Mouse (Mus musculus): Measurements from ENCODE around the gene Cdkn1c.

Cdkn1c gene

GRCm38 (mm10) chr7:143433331-143433730 lies 27.5 kb downstream of the Cdkn1c start:
- DNase-seq = no peak

DNA sequence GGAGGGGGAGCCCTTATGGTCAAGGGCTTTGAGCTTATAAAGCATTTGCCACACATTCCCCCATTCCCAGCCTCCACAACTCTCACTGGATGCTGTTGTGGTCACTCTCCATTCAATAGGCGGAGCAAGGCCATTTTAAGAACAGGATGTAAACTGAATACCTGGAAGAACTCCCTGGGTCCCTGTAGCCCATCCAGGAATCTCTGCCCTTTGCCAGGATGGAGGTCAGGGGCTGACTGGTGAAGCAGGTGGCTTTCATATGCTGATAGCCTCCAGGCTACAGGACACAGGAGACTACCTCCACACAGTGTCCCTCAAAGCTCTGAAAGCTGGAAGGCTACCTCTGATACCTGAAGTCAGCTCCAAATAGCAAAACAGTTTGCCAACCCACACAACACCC lies 28.2 kb downstream of the Cdkn1c start:
- DNase-seq = no peak

DNA sequence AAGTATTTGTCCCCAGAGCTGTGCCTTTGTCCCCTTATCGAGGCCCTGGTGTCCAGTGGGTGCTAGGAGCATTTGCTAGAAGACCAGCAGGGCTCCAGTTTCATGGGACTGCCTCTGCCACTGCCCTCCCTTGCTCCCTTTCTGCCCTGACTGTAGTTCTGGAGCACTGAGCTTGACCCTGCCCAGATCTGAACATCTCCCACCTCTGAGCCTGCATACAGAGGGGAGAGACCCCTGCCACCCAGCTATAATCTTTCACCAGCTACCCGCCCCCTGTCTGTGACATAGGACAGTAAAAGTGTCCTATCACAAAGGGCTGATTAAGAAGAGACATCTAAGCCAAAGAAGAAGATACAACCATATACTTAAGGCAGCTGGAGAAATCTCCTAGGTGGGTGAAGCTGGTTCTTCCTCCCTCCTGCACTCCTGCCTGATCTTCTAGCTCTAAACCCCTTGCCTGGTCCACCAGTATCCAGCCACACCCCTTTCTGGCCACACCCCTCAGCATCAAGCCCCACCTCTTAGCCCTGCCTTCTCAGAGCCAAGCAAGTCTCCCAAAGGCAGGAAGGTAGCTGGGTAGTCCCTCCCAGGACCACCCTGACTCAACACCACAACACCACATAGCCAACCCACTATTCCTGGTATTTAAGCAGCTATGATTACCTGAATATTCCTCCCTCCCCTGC lies 31.9 kb downstream of the Cdkn1c start:
- no peak for DNase-seq

- no peak for DNase-seq
Measured at GRCm38 (mm10) chr7:143428142-143428813, 32.6 kb downstream of the Cdkn1c start.

DNA sequence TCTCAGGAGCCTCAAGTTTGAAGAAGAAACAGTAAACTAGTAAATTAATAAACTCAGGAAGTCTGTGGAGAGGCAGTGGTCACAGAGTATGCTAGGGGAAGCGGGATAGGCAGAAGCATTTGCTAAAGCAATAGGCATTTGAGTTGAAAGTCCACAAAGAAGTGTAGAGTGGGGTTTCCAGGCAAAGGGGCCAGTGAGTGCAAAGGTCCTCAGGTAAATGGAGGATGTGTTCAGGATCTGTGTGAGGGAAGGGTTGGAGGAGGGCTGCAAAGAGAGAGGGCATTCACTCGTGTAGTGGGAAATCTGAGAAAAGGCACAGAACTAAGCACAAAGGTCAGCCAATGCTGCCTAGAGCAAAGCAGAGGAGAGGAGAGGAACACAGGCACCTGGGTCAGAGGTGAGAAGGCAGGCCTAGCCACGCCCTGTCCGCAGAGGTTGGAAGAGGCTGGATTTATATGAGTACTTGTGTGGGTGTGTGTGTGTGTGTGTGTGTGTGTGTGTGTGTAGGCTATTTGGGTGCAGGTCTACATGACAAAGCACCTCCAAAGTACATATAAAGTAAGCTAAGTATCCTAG lies 41.2 kb downstream of the Cdkn1c start:
- DNase-seq = no peak

DNA sequence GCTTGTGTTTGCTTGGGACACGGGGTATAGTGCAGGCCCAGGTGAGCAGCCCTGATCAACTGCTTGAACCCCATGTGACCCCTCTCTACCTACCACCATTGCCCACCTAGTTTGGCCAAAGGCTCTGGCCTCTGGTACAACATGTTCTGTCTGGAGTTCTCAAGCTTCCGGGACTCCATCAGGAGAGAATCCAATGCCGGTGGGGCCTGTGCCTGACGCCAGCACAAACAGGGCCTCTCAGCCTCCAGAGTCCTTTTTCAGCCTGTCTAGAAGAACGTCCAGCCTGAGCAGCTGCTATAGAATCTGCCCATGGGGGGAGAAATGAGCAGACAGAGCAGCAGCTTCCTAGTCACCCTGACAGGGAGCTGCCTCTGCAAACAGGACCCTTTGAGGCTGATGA lies 43.0 kb downstream of the Cdkn1c start:
- no peak for DNase-seq

DNA sequence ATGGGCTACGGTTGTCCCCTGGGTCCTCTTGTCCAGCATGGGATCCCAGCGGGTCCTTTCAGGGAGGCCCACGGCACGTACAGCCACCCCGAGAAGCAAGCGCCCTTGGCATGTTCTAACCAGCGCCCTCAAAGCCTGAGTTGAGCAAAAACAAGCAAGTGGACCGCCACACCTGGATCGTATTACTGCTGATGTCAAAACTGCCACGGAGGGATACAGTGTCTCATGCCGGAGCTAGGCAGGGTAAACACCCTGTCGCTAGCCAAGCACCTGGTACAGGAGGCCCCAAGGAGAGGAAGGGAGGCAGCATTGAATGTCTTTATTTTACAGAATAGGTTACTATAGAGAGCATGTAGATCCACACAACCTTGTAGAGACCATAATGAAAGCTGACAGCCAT lies 44.4 kb downstream of the Cdkn1c start:
- DNase-seq = no peak

DNA sequence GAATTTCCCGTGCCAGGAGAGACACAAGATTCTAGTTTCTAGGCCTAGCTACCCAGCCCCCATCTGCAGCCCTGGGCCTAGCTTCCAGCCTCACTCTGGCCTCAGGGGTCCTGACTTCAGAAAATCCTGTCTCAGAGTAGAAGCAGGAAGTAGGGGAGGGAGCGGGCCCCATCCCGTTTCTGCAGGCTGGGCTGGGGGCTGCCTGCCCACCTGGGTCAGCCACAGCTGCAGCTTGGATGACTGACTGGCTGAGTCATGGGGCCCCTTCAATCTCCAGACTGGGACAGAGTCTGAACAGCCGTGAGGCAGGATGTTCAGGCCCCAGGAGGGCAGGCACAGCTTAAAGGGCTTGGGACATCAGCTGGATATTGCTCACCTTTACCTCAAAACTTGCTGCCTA lies 45.8 kb downstream of the Cdkn1c start:
- peak; percentile 6 for DNase-seq

GRCm38 (mm10) chr7:143412606-143413005 lies 48.2 kb downstream of the Cdkn1c start:
- DNase-seq = no peak

- DNase-seq = no peak
Measured at GRCm38 (mm10) chr7:143408615-143409021, 52.2 kb downstream of the Cdkn1c start.

All from liver (tissue).